Mouse (Mus musculus) myocyte (in vitro differentiated cells): ENCODE data around the gene Higd1a. TPM values are rescaled to one million over a fixed set of nuclear protein-coding genes. Genes with fewer than 3 reads are reported as not detected.

Experiments used
- H3K27me3 ChIP-seq: one replicate; pipeline ENCODE4 v1.6.1; 2011; ENCODE audit not compliant: control insufficient read depth, insufficient read depth, insufficient read length
- H3K36me3 ChIP-seq: one replicate; pipeline ENCODE4 v1.6.1; 2011; ENCODE audit not compliant: control insufficient read depth, insufficient read depth
- H3K4me2 ChIP-seq: one replicate; pipeline ENCODE4 v1.6.1; 2011; ENCODE audit warnings: low read depth, control low read depth
- H3K4me3 ChIP-seq: one replicate; pipeline ENCODE4 v1.5.1; 2011; ENCODE audit warnings: mild to moderate bottlenecking, control low read depth, moderate library complexity
- H3K79me2 ChIP-seq: one replicate; pipeline ENCODE4 v1.6.1; 2011; ENCODE audit not compliant: control insufficient read depth, insufficient read depth
- H3ac ChIP-seq: one replicate; pipeline ENCODE4 v1.6.1; 2011; ENCODE audit not compliant: control insufficient read depth, insufficient read length
- CEBPB ChIP-seq: IDR thresholded peaks from 2 replicates; pipeline ENCODE4 v1.6.1; 2011; ENCODE audit warnings: mild to moderate bottlenecking, moderate library complexity; ENCODE audit not compliant: poor library complexity, insufficient read depth, severe bottlenecking
- E2F4 ChIP-seq: IDR thresholded peaks from one replicate; pipeline ENCODE4 v1.6.1; 2011; ENCODE audit warnings: mild to moderate bottlenecking, control low read depth, moderate library complexity; ENCODE audit not compliant: insufficient read depth
- MAX ChIP-seq: IDR thresholded peaks from one replicate; pipeline ENCODE4 v1.6.1; 2011; ENCODE audit warnings: low read depth, mild to moderate bottlenecking, control low read depth
- MYOD1 ChIP-seq, 3 experiments: IDR thresholded peaks; one replicate each; pipeline ENCODE4 v1.6.1; 2011; ENCODE audit warnings: control low read depth in 2 of 3, low read depth in 2 of 3, mild to moderate bottlenecking in 2 of 3, moderate library complexity in 1 of 3; ENCODE audit not compliant: insufficient read length in 2 of 3, control insufficient read depth in 1 of 3
- MYOG ChIP-seq, 3 experiments: IDR thresholded peaks; one replicate each; pipeline ENCODE4 v1.6.1; 2011; ENCODE audit warnings: control low read depth in 2 of 3, low read depth in 2 of 3, mild to moderate bottlenecking in 2 of 3; ENCODE audit not compliant: insufficient read length in 2 of 3, control insufficient read depth in 1 of 3, insufficient read depth in 1 of 3
- POLR2A ChIP-seq: IDR thresholded peaks from one replicate; pipeline ENCODE4 v1.6.1; 2011; ENCODE audit warnings: low read depth, mild to moderate bottlenecking, control low read depth, moderate library complexity; ENCODE audit not compliant: insufficient read length
- POLR2AphosphoS2 ChIP-seq: IDR thresholded peaks from one replicate; pipeline ENCODE4 v1.6.1; 2011; ENCODE audit warnings: low read depth, control low read depth; ENCODE audit not compliant: insufficient read length
- REST ChIP-seq: IDR thresholded peaks from one replicate; pipeline ENCODE4 v1.6.1; 2011; ENCODE audit warnings: mild to moderate bottlenecking, control low read depth, moderate library complexity; ENCODE audit not compliant: insufficient read depth, insufficient read length
- SRF ChIP-seq: IDR thresholded peaks from one replicate; pipeline ENCODE4 v1.6.1; 2011; ENCODE audit warnings: low read depth; ENCODE audit not compliant: control insufficient read depth, insufficient read length
- TCF12 ChIP-seq: IDR thresholded peaks from one replicate; pipeline ENCODE4 v1.6.1; 2011; ENCODE audit warnings: mild to moderate bottlenecking, control low read depth; ENCODE audit not compliant: poor library complexity, insufficient read depth, severe bottlenecking
- TCF3 ChIP-seq: IDR thresholded peaks from one replicate; pipeline ENCODE4 v1.6.1; 2011; ENCODE audit warnings: low read depth, control low read depth; ENCODE audit not compliant: insufficient read length
- USF1 ChIP-seq: IDR thresholded peaks from one replicate; pipeline ENCODE4 v1.6.1; 2011; ENCODE audit warnings: low read depth, mild to moderate bottlenecking, control low read depth, moderate library complexity
- polyA plus RNA-seq: library from polyadenylated mRNA; unstranded; fragments of >200 nt; fragmentation: generic; extraction: Trizol; gene quantifications from one replicate; pipeline ENCODE4 v1.2.1, GENCODE M21; 2012; ENCODE audit warnings: missing spikeins

Higd1a gene
- polyA plus RNA-seq, 1 experiment, result 115 TPM

DNA sequence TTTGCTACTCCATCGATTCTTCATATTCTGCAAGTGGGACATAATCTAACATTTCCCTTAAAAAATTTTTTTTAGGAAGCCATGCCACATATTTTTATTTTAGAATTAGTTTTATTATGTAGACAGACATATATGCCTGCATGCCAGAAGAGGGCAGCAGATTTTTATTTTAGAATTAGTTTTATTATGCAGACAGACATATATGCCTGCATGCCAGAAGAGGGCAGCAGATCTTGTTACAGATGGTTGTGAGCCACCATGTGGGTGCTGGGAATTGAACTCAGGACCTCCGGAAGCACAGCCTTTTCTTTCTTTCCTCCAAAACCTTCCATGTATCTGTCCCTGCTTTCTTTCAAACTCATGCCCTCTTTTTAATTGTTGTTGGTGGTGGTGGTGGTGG is 15.2 kb downstream of the Higd1a start:
- no peak overlapping the region for H3K4me2 ChIP-seq
- peaks cover 7% of the 10 kb centered on the region for H3K36me3 ChIP-seq
- H3K4me3 ChIP-seq, result no peak overlapping the region
- H3K27me3 ChIP-seq, result peaks cover 11% of the 10 kb centered on the region
- no peak overlapping the region for H3ac ChIP-seq
- no peaks in the 10 kb centered on the region for H3K79me2 ChIP-seq
- TF ChIP-seq CEBPB, result no peak
- TF ChIP-seq POLR2AphosphoS2, result no peak
- TF ChIP-seq TCF12, result no peak
- TF ChIP-seq POLR2A, result no peak
- TF ChIP-seq MYOG (IDR thresholded peaks at IDR 0.05; ENCODE audit: control insufficient read depth in 1 of 3, insufficient read depth in 1 of 3, insufficient read length in 2 of 3, low read depth in 2 of 3), result no peak
- TF ChIP-seq TCF3, result no peak
- TF ChIP-seq MAX, result no peak
- TF ChIP-seq USF1, result no peak
- TF ChIP-seq E2F4, result no peak
- TF ChIP-seq SRF, result no peak
- no peak for TF ChIP-seq MYOD1 (IDR thresholded peaks at IDR 0.05; ENCODE audit: control insufficient read depth in 1 of 3, insufficient read length in 2 of 3, low read depth in 2 of 3)

- H3K4me2 ChIP-seq, result no peak overlapping the region
- peaks cover 11% of the 10 kb centered on the region for H3K27me3 ChIP-seq
- H3K79me2 ChIP-seq, result no peaks in the 10 kb centered on the region
- TF ChIP-seq E2F4 (no peak), TCF12 (no peak), MYOD1 (IDR thresholded peaks at IDR 0.05; ENCODE audit: control insufficient read depth in 1 of 3, insufficient read length in 2 of 3, low read depth in 2 of 3) (no peak), REST (no peak), MAX (no peak), CEBPB (no peak), POLR2AphosphoS2 (no peak), USF1 (no peak), POLR2A (no peak), SRF (no peak), TCF3 (no peak), MYOG (IDR thresholded peaks at IDR 0.05; ENCODE audit: control insufficient read depth in 1 of 3, insufficient read depth in 1 of 3, insufficient read length in 2 of 3, low read depth in 2 of 3) (no peak)
- no peak overlapping the region for H3ac ChIP-seq
- H3K36me3 ChIP-seq, result no peaks in the 10 kb centered on the region
- H3K4me3 ChIP-seq, result no peak overlapping the region
Observed at GRCm38 (mm10) chr9:121839622-121839965, 18.6 kb downstream of the Higd1a start.

GRCm38 (mm10) chr9:121838829-121839621 is 19.1 kb downstream of the Higd1a start, which contains the start of gene Ccdc13:
TSS of gene Ccdc13 (minus strand) at chr9:121839461.
- Histone ChIP-seq H3K27me3 (peaks cover 11% of the 10 kb centered on the region), H3K4me2 (no peak within 1 kb of the TSS), H3ac (no peak within 1 kb of the TSS)

GRCm38 (mm10) chr9:121838008-121838407 is 20.2 kb downstream of the Higd1a start:
- no peaks in the 10 kb centered on the region for H3K79me2 ChIP-seq
- no peak overlapping the region for H3ac ChIP-seq
- no peak overlapping the region for H3K4me3 ChIP-seq
- TF ChIP-seq E2F4 (no peak), MAX (no peak), USF1 (no peak), TCF3 (no peak), POLR2AphosphoS2 (no peak), TCF12 (no peak), MYOG (IDR thresholded peaks at IDR 0.05; ENCODE audit: control insufficient read depth in 1 of 3, insufficient read depth in 1 of 3, insufficient read length in 2 of 3, low read depth in 2 of 3) (no peak), SRF (no peak), MYOD1 (IDR thresholded peaks at IDR 0.05; ENCODE audit: control insufficient read depth in 1 of 3, insufficient read length in 2 of 3, low read depth in 2 of 3) (no peak), CEBPB (no peak), POLR2A (no peak), REST (no peak)
- H3K27me3 ChIP-seq, result peaks cover 20% of the 10 kb centered on the region
- H3K36me3 ChIP-seq, result no peaks in the 10 kb centered on the region
- no peak overlapping the region for H3K4me2 ChIP-seq

More at GRCm38 (mm10) chr9:121838829-121839621, 19.1 kb downstream of the Higd1a start, which contains the start of gene Ccdc13:
- Histone ChIP-seq H3K36me3 (no peaks in the 10 kb centered on the region), H3K4me3 (no peak within 1 kb of the TSS), H3K79me2 (no peaks in the 10 kb centered on the region)
- TF ChIP-seq POLR2A, result no peak
- no peak for TF ChIP-seq TCF12
- TF ChIP-seq TCF3, result no peak
- no peak for TF ChIP-seq MAX
- TF ChIP-seq REST, result no peak
- TF ChIP-seq POLR2AphosphoS2, result no peak
- TF ChIP-seq USF1, result no peak
- no peak for TF ChIP-seq MYOD1 (IDR thresholded peaks at IDR 0.05; ENCODE audit: control insufficient read depth in 1 of 3, insufficient read length in 2 of 3, low read depth in 2 of 3)
- no peak for TF ChIP-seq MYOG (IDR thresholded peaks at IDR 0.05; ENCODE audit: control insufficient read depth in 1 of 3, insufficient read depth in 1 of 3, insufficient read length in 2 of 3, low read depth in 2 of 3)
- TF ChIP-seq E2F4, result no peak
- no peak for TF ChIP-seq CEBPB
- TF ChIP-seq SRF, result no peak
